Mouse (Mus musculus): ENCODE measurements around the gene Serpina3a. TPM values are rescaled to one million over a fixed set of nuclear protein-coding genes. Genes with fewer than 3 reads are reported as not detected.

Serpina3a gene
- polyA plus RNA-seq, 1 experiment from 2014 or later: not detected

DNA sequence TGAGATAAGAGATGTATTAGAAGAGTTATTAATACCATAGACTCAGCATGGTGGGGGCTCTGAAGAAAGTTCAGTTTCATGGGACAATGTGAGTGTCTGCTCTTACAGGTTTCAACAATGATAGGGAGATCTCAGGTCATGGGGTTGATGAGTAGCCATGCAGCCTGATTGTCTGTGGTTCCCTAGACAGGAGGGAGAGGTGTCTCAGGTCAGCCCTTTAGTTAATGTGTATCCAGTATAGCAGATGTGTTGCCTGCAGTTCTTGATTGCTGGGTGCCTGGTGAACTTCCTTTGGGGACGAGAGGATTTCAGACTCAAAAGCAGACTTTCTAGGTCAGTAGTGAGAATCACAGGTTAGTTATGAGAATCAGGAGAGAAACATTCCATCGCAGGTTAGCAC is 4.0 kb upstream of the Serpina3a start:
- WGBS: 79% methylated on average over 2 of the region's 2 CpGs
- no peak overlapping the region for H3K27ac ChIP-seq
- H3K9ac ChIP-seq: no peak overlapping the region
- no peak overlapping the region for H3K4me2 ChIP-seq
- H3K36me3 ChIP-seq (replicated peaks): no peaks in the 10 kb centered on the region
- H3K9me3 ChIP-seq: no peaks in the 10 kb centered on the region
- H3K27me3 ChIP-seq: no peaks in the 10 kb centered on the region
- H3K4me1 ChIP-seq: no peaks in the 10 kb centered on the region
- no peak overlapping the region for H3K4me3 ChIP-seq (replicated peaks)
- ATAC-seq (ENCODE audit: low FRiP score): no peak

DNA sequence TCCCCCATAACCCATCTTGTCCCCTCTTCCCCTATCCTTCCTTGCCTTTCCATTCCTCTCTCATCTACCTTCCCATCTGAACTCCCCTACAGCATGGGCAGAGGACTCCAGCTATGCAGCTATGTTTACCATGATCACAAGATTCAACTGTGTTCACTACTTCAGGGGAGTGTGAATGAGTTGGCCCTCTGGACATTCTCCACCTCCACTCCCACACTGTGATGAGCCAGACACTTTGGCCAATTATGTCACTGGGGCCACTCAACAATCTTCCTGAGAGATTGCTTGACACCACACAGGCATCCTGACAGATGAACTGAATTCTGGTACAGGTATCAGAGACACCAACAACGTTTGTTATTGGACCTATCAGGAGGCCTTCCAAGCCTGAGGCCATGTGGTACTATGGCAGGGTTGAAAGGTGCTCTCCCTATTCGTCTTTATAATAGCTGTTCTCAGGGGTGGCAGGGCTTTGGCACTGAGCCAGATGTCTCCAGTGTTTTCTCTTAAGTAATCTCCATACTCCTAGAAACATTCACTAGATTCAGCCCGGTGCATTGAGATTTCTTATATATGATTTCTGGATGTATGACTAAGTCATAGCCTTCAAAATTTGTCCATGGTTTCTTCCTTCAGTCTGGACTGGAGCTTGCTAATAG is 2.5 kb downstream of the Serpina3a start:
- no peak overlapping the region for H3K9ac ChIP-seq
- H3K4me3 ChIP-seq (replicated peaks): no peak overlapping the region
- WGBS: 70% methylated on average over 3 of the region's 3 CpGs
- no peaks in the 10 kb centered on the region for H3K9me3 ChIP-seq
- no peaks in the 10 kb centered on the region for H3K36me3 ChIP-seq (replicated peaks)
- H3K4me1 ChIP-seq: no peaks in the 10 kb centered on the region
- no peak for ATAC-seq (ENCODE audit: low FRiP score)
- no peak overlapping the region for H3K27ac ChIP-seq
- no peaks in the 10 kb centered on the region for H3K27me3 ChIP-seq
- H3K4me2 ChIP-seq: no peak overlapping the region

DNA sequence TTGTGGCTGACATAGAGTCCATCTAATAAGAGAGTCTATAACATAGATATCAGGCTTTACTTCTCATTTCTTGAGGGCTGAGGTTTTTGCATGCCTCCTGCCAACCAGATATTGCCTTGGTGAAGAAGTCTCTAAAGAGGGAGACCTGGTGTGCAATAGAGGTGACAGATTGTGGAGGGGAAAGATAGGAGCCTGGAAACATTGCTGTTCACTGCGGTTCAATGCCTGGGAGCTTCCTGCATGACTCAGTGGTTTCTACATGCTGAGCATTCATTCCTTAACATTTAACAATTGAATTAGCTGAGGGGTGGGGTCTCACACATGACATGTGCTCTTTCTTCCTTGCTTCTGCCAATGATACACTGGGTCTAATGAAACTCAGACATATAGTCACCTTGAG is 10.6 kb downstream of the Serpina3a start:
- Histone ChIP-seq H3K4me2 (no peak overlapping the region), H3K27me3 (no peaks in the 10 kb centered on the region), H3K4me3 (replicated peaks) (no peak overlapping the region), H3K9ac (no peak overlapping the region), H3K9me3 (no peaks in the 10 kb centered on the region), H3K27ac (no peak overlapping the region), H3K4me1 (no peaks in the 10 kb centered on the region), H3K36me3 (replicated peaks) (no peaks in the 10 kb centered on the region)
- WGBS: 87% methylated on average over 1 of the region's 1 CpGs
- ATAC-seq (ENCODE audit: low FRiP score): no peak

DNA sequence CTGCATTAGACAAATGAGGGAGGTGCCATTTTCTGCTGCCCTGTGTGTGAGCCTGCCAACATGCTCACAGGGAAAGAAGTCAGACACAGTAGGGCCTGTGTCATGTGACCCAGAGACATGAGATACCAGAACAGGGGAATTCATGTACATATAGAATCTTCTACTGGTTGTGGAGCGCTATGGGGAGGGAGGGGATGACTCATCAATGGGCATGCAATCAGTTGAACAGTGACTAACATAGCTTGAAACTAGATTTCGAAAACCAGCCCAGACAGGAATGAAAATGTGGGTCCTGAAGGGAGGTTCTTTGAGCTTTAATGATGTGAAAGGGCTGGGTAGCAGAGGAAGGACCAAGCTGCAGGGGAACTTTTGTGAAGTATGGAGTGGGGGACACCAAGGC is 11.5 kb downstream of the Serpina3a start:
- Histone ChIP-seq H3K27me3 (no peaks in the 10 kb centered on the region), H3K4me2 (no peak overlapping the region), H3K4me3 (replicated peaks) (no peak overlapping the region), H3K9ac (no peak overlapping the region), H3K4me1 (no peaks in the 10 kb centered on the region), H3K27ac (no peak overlapping the region), H3K9me3 (no peaks in the 10 kb centered on the region), H3K36me3 (replicated peaks) (no peaks in the 10 kb centered on the region)
- 90% methylated on average over 2 of the region's 2 CpGs for WGBS
- ATAC-seq (ENCODE audit: low FRiP score): no peak

DNA sequence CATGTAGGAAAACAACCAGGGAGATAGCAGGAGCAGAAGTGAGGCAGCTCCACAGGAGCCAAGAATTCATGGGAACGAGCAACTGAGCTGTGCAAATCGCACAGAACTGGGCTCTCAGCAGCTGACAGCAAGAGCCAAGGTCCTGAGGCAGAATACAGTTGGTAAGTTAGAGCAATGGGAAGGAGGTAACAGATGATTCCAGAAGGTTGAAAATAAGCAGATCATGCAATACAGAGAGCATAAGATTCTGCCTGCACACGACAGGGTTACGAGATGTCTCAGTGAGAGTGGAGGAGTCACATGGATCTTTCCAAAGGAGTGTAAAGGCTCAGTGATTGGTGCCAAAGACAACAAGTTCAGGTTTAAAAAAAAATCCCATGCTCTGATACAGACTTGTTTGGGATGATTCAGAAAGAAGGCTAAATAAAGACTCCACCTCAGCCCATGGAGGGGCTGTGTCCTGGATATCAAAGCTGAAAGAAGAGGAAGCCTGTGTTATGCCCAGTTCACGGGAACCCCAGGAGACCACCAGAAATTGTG is 12.6 kb downstream of the Serpina3a start:
- no peak overlapping the region for H3K9ac ChIP-seq
- ATAC-seq (ENCODE audit: low FRiP score): no peak
- WGBS: 86% methylated on average over 5 of the region's 5 CpGs
- no peak overlapping the region for H3K4me2 ChIP-seq
- H3K27me3 ChIP-seq: no peaks in the 10 kb centered on the region
- H3K9me3 ChIP-seq: no peaks in the 10 kb centered on the region
- H3K36me3 ChIP-seq (replicated peaks): no peaks in the 10 kb centered on the region
- no peak overlapping the region for H3K27ac ChIP-seq
- no peak overlapping the region for H3K4me3 ChIP-seq (replicated peaks)
- H3K4me1 ChIP-seq: no peaks in the 10 kb centered on the region

DNA sequence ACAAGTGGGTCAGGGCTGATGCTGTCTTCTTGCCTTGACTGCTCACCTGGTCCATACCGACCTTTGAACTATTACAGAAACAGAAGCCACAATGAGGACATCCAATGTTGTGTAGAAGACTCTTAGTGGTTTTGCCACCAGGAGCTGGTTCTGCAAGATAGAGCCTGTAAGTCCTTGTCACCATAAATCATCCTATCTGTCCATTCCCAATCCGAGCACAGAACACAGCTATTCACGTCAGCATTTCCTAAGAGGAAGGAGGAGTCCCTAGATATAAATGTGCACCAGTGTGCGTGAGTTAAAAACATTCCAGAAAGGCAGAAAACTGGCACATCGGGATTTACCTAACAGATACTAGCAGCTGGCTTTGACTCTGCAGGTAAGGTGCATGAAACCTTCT is 15.2 kb downstream of the Serpina3a start, which contains the start of gene Serpina3b:
Gene Serpina3b, plus strand, starts transcription at position 301 of the 400 bp plus-strand sequence.
- 89% methylated on average over 5 of the region's 5 CpGs for WGBS
- H3K36me3 ChIP-seq (replicated peaks): no peaks in the 10 kb centered on the region
- H3K27ac ChIP-seq: no peak within 1 kb of the TSS
- no peaks in the 10 kb centered on the region for H3K27me3 ChIP-seq
- H3K9ac ChIP-seq: no peak within 1 kb of the TSS
- H3K4me3 ChIP-seq (replicated peaks): no peak within 1 kb of the TSS
- H3K9me3 ChIP-seq: no peaks in the 10 kb centered on the region
- no peaks in the 10 kb centered on the region for H3K4me1 ChIP-seq
- no peak for ATAC-seq (ENCODE audit: low FRiP score)
- no peak within 1 kb of the TSS for H3K4me2 ChIP-seq

DNA sequence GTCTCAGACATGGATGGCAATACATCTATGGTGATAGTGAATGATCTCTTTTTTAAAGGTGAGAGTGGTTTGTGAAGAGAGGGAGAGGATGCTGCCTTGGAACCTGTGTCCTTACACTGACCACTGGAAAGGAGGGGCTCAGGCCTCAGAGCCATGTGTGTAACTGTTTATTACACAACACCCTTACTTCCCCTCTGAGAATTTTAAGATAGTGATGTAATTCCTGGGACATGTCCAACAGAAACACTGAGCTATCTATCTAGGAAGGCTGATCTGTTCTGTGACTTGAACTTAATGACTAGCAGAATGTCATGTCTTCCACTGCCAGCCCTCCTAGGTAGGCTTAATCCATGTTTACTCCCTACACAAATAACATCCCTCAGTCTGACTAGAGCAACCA is 18.5 kb downstream of the Serpina3a start:
- Histone ChIP-seq H3K4me1 (no peaks in the 10 kb centered on the region), H3K4me3 (replicated peaks) (no peak overlapping the region), H3K9me3 (no peaks in the 10 kb centered on the region), H3K36me3 (replicated peaks) (no peaks in the 10 kb centered on the region), H3K27ac (no peak overlapping the region), H3K4me2 (no peak overlapping the region), H3K9ac (no peak overlapping the region), H3K27me3 (no peaks in the 10 kb centered on the region)
- no peak for ATAC-seq (ENCODE audit: low FRiP score)

DNA sequence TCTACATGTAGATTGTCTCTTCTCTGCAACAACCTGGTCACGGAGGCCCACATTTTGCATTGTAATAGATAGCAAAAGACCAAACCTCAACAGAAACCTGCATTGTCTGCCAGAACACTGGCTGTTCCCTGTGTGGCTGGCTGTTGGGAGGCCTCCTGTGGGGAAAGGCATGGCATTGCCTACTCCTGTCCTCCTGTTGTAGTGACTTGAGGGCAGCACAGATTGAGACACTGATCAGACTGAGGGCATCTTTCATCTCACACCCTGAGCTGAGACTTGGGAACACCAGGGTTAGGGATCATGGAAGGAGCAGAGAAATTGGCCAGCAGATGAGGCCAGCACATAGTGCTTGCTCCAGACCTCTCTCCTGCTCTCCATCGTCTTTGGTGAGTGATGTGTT is 25.7 kb downstream of the Serpina3a start:
- no peak for ATAC-seq (ENCODE audit: low FRiP score)
- Histone ChIP-seq H3K27ac (no peak overlapping the region), H3K27me3 (no peaks in the 10 kb centered on the region), H3K9ac (no peak overlapping the region), H3K4me1 (no peaks in the 10 kb centered on the region), H3K4me2 (no peak overlapping the region), H3K9me3 (no peaks in the 10 kb centered on the region), H3K4me3 (replicated peaks) (no peak overlapping the region), H3K36me3 (replicated peaks) (no peaks in the 10 kb centered on the region)
- 93% methylated on average over 2 of the region's 2 CpGs for WGBS

DNA sequence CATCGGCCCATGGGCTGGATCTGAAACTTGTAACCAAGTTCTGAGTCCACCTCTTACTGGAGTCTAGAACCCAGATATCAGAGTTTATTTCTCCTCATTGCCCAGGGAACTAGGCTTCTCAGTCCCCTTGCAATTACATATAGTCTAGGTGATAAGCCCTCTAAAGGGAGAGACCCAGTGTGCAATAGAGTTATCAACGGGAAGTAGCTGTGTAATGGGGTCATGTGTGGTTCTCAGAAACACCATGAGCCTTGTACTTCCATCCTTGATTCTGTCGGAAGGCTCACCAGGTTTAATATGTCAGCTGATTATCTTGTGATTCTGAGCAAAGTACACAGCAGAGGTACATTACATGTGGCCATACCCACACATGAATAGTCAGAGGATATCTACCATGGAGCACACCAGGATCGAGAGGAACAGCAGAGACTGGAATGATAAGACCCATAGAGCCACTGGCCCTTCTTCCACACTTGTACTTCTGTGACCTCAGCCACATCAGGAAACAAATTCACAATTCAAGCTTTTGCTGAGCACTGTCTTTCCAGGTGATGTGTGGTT is 28.1 kb downstream of the Serpina3a start:
- Histone ChIP-seq H3K27ac (no peak overlapping the region), H3K27me3 (no peaks in the 10 kb centered on the region), H3K4me2 (no peak overlapping the region), H3K36me3 (replicated peaks) (no peaks in the 10 kb centered on the region), H3K9ac (no peak overlapping the region), H3K4me3 (replicated peaks) (no peak overlapping the region), H3K4me1 (no peaks in the 10 kb centered on the region), H3K9me3 (no peaks in the 10 kb centered on the region)
- no peak for ATAC-seq (ENCODE audit: low FRiP score)
- 93% methylated on average over 4 of the region's 4 CpGs for WGBS

DNA sequence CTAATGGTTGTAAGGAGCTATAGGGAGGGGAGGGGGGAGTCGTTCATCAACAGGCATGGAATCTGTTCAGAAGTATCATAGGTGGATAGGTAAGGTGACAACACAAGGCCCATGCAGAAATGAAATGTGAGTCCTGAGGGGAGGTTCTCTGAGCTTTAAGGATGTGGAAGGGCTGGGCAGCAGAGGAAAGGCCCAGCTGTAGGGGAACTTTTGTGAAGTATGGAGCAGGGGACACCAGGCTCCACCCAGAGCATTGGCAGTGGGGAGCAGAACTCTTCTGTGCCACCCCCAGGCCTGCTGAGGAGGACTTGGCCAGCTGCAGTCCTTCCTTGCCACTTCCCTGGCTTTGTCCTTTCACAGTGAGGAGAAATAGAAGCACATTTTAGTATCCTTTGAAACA is 29.0 kb downstream of the Serpina3a start:
- H3K27me3 ChIP-seq: no peaks in the 10 kb centered on the region
- H3K9ac ChIP-seq: no peak overlapping the region
- ATAC-seq (ENCODE audit: low FRiP score): no peak
- WGBS: 93% methylated on average over 1 of the region's 1 CpGs
- no peak overlapping the region for H3K4me3 ChIP-seq (replicated peaks)
- no peaks in the 10 kb centered on the region for H3K9me3 ChIP-seq
- H3K4me1 ChIP-seq: no peaks in the 10 kb centered on the region
- H3K4me2 ChIP-seq: no peak overlapping the region
- H3K27ac ChIP-seq: no peak overlapping the region
- no peaks in the 10 kb centered on the region for H3K36me3 ChIP-seq (replicated peaks)

DNA sequence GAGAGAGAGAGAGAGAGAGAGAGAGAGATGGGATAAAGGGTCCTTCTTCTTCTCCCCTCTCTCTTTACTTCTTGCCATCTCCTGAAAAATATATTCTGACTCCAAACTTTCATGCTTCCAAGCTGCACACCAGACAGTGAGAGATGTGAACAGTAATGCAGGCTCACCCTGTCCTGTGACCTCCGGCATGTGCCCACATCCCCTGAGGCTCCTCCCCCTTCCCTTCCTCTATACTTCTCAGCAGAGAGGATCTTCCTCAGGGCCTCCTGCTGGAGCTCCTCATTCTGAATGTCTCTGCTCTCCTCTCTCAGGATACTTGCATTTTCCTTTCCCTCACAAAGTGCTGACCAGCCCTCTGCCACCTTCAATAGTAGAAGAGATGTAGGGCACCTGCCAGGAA is 29.9 kb downstream of the Serpina3a start:
- WGBS: 73% methylated on average over 1 of the region's 1 CpGs
- H3K9ac ChIP-seq: no peak overlapping the region
- H3K4me3 ChIP-seq (replicated peaks): no peak overlapping the region
- no peak for ATAC-seq (ENCODE audit: low FRiP score)
- H3K36me3 ChIP-seq (replicated peaks): no peaks in the 10 kb centered on the region
- H3K4me2 ChIP-seq: no peak overlapping the region
- no peak overlapping the region for H3K27ac ChIP-seq
- H3K27me3 ChIP-seq: no peaks in the 10 kb centered on the region
- H3K9me3 ChIP-seq: no peaks in the 10 kb centered on the region
- no peaks in the 10 kb centered on the region for H3K4me1 ChIP-seq

DNA sequence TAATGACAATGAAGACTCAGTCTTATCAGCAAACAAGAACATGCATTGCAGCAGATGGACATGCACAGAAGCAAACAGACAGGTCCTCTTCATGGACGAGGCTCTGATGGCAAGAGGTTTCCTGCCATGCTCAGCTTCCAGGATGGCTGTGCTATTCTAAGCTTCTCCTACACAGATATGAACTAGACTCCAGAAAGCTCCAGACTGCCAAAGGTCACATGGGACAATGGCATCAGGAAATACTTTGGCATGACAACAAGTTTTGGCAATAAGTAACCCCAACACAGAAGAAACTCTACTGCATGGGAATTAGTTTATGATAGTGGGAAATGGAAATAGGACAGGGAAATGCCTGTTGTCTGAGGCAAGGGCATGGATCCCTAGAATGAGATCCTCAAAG is 30.8 kb downstream of the Serpina3a start:
- whole genome bisulfite sequencing: 81% methylated on average over 1 of the region's 1 CpGs
- H3K36me3 ChIP-seq (replicated peaks): no peaks in the 10 kb centered on the region
- H3K9ac ChIP-seq: no peak overlapping the region
- H3K27ac ChIP-seq: no peak overlapping the region
- ATAC-seq (ENCODE audit: low FRiP score): no peak
- no peaks in the 10 kb centered on the region for H3K4me1 ChIP-seq
- H3K4me3 ChIP-seq (replicated peaks): no peak overlapping the region
- H3K9me3 ChIP-seq: no peaks in the 10 kb centered on the region
- H3K4me2 ChIP-seq: no peak overlapping the region
- H3K27me3 ChIP-seq: no peaks in the 10 kb centered on the region

DNA sequence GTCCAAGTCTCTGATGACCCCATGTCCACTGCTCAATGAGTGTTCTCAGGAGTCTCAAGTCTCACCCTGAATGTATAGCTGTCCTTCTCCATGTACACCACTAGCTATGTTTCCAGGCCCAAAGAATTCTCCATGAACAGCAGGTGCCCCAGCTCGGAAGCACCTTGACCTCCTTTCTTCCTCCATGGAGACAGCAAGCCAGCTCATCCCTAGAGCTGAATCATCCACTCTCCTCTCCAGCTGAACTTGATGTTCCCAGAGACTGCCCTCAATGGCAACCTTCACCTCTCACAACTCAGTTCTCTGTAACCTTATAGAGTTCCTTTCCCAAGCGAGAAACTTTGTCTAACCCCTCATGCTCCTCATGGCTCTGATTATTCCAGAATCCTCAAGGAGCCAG is 33.0 kb downstream of the Serpina3a start:
- H3K4me1 ChIP-seq: no peaks in the 10 kb centered on the region
- H3K4me2 ChIP-seq: no peak overlapping the region
- no peaks in the 10 kb centered on the region for H3K27me3 ChIP-seq
- ATAC-seq (ENCODE audit: low FRiP score): no peak
- H3K9me3 ChIP-seq: no peaks in the 10 kb centered on the region
- H3K4me3 ChIP-seq (replicated peaks): no peak overlapping the region
- no peak overlapping the region for H3K9ac ChIP-seq
- H3K36me3 ChIP-seq (replicated peaks): no peaks in the 10 kb centered on the region
- WGBS: 86% methylated on average over 2 of the region's 2 CpGs
- H3K27ac ChIP-seq: no peak overlapping the region
